Mouse (Mus musculus): Measurements from ENCODE around the gene Hes1.

GRCm38 (mm10) chr16:30096050-30096449 is 31.9 kb downstream of the Hes1 start:
- TF ChIP-seq CTCF (IDR thresholded peaks at IDR 0.05; ENCODE audit: low read depth) (no peak), EP300 (optimal IDR thresholded peaks at IDR 0.05) (no peak)

All from stomach, postnatal 0 days (tissue).